Mouse (Mus musculus) kidney, postnatal 0 days (tissue): Measurements from ENCODE around the gene Duoxa2. TPM values are rescaled to one million over a fixed set of nuclear protein-coding genes. Genes with fewer than 3 reads are reported as not detected.

Source experiments
- ATAC-seq: fragments of 200-750 bp; cut with Nextera tagmentation; replicated peaks from 2 replicates; pipeline ENCODE4 v1.8.0; 2017; ENCODE audit warnings: low read depth, moderate number of reproducible peaks, moderate TSS enrichment, moderate library complexity; ENCODE audit not compliant: low FRiP score
- DNase-seq: peaks from one replicate; pipeline ENCODE4 v3.0.0-alpha.2; 2016; ENCODE audit warnings: low spot score
- H3K27ac ChIP-seq: fragments of 300-500 bp; sonication (generic); 2 replicates; pipeline ENCODE4 v1.5.1; 2014; ENCODE audit warnings: mild to moderate bottlenecking
- H3K27me3 ChIP-seq: fragments of 300-500 bp; sonication (generic); 2 replicates; pipeline ENCODE4 v1.6.1; 2014; ENCODE audit warnings: low read length, mixed read lengths; ENCODE audit not compliant: insufficient read depth
- H3K36me3 ChIP-seq: fragments of 300-500 bp; sonication (generic); 2 replicates; pipeline ENCODE4 v1.6.1; 2014; ENCODE audit warnings: low read length, mixed read lengths; ENCODE audit not compliant: insufficient read depth
- H3K4me1 ChIP-seq: fragments of 300-500 bp; sonication (generic); replicated peaks from 2 replicates; pipeline ENCODE4 v1.6.1; 2014; ENCODE audit warnings: antibody characterized with exemption, low read length, mixed read lengths; ENCODE audit not compliant: insufficient read depth
- H3K4me2 ChIP-seq: fragments of 300-500 bp; sonication (generic); 2 replicates; pipeline ENCODE4 v1.6.1; 2014; ENCODE audit warnings: mild to moderate bottlenecking, low read length, moderate library complexity, mixed read lengths
- H3K4me3 ChIP-seq: fragments of 300-500 bp; sonication (generic); replicated peaks from 2 replicates; pipeline ENCODE4 v1.5.1; 2014; ENCODE audit warnings: low read depth, low read length
- H3K9ac ChIP-seq: fragments of 300-500 bp; sonication (generic); 2 replicates; pipeline ENCODE4 v1.6.1; 2014; ENCODE audit warnings: low read depth, low read length
- H3K9me3 ChIP-seq: fragments of 300-500 bp; sonication (generic); replicated peaks from 2 replicates; pipeline ENCODE4 v1.6.1; 2016; ENCODE audit warnings: low read length, inconsistent platforms, mixed read lengths
- CTCF ChIP-seq: IDR thresholded peaks from 2 replicates; pipeline ENCODE4 v1.5.1; 2016; ENCODE audit warnings: antibody characterized with exemption, low read depth, mild to moderate bottlenecking, moderate library complexity
- WGBS: fragments of 180-500 bp; shearing (Covaris S2); extraction: QIAGEN DNeasy Blood & Tissue Kit; methylation state at CpG from one replicate; pipeline ENCODE4 v1.1.7; 2014; 5-methylcytosine and 5-hydroxymethylcytosine counted together
- polyA plus RNA-seq: library from polyadenylated mRNA; unstranded; fragments of >200 nt; fragmentation: Nextera tagmentation; extraction: Ambion mirVana; gene quantifications from 2 replicates; pipeline ENCODE4 v1.2.1, GENCODE M21; 2015

The Duoxa2 gene
- polyA plus RNA-seq, 1 experiment from 2014 or later = not detected

DNA sequence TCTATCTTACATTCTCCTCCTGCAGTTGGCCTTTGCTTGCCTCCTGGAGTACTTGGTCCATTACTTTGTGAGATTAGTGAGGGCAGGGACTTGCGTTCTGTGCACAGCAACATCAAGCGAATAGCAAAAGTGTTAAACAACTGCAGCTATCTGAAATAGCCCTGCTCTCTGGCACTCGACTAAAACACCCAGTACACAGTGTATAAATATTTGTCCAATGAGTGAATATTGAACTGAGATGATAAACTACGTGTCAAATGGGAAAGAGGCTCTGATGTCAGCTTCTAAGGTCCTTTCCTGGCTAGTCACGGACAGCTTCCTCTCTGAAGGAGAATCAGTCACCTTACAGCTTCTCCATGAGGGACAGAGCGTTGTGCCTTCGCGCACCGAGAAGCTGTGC, 14.6 kb upstream of the Duoxa2 start:
- WGBS = 81% methylated on average over 9 of the region's 9 CpGs
- Histone ChIP-seq H3K27ac (no peak overlapping the region), H3K4me2 (no peak overlapping the region), H3K36me3 (no peaks in the 10 kb centered on the region), H3K4me3 (no peak overlapping the region), H3K9me3 (no peaks in the 10 kb centered on the region), H3K4me1 (no peaks in the 10 kb centered on the region), H3K27me3 (no peaks in the 10 kb centered on the region), H3K9ac (no peak overlapping the region)
- no peak for TF ChIP-seq CTCF
- ATAC-seq (no peak), DNase-seq (no peak)

DNA sequence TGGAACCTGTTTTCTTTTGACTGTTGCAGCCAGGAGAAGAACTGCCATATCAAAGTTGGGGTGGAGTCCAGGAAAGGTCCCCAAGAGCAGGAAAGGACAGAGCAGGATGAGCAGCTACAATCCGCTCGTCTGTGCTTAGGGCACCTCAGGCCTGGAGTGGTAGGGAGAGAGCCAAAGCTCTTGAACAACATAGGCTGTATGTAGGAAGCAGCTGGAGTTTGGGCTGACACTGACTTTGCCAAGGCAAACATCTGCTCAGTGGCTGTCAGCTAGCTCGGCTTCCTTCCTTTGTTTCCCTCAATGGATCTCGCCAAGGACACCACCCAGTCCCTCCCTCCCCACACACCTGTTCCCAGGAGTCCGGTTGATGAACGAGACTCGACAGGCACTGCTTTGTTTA, 12.6 kb upstream of the Duoxa2 start:
- no peak overlapping the region for H3K4me2 ChIP-seq
- TF ChIP-seq CTCF = no peak
- ATAC-seq (no peak), DNase-seq (no peak)
- no peak overlapping the region for H3K27ac ChIP-seq
- no peaks in the 10 kb centered on the region for H3K9me3 ChIP-seq
- H3K9ac ChIP-seq = no peak overlapping the region
- H3K4me1 ChIP-seq = no peaks in the 10 kb centered on the region
- H3K27me3 ChIP-seq = no peaks in the 10 kb centered on the region
- H3K36me3 ChIP-seq = no peaks in the 10 kb centered on the region
- no peak overlapping the region for H3K4me3 ChIP-seq
- 50% methylated on average over 7 of the region's 7 CpGs for WGBS

DNA sequence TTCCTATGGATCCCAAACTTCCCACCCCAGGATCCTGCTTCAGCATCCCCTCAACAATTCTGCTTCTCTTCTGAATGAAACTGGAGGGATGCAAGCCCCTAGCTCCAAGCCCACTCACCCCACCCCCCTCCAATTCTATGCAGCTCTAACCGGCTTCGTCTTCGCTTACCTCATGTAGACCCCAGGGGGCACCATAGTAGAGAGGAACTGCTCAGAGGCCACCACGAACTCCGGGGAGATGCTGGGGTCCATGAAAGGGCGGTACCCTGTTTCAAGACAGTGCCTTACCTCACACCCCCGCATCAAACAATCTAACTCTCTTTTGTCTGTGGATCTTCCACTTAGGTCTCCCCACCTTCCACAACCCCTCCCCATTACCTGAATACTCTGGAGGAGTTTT, 3.8 kb upstream of the Duoxa2 start:
- DNase-seq (no peak), ATAC-seq (no peak)
- Histone ChIP-seq H3K4me3 (no peak overlapping the region), H3K36me3 (no peaks in the 10 kb centered on the region), H3K27ac (no peak overlapping the region), H3K27me3 (peaks cover 47% of the 10 kb centered on the region), H3K4me2 (no peak overlapping the region), H3K9ac (no peak overlapping the region), H3K4me1 (peaks cover 11% of the 10 kb centered on the region; the same call in 1 of the 2 replicates), H3K9me3 (no peaks in the 10 kb centered on the region)
- WGBS = 9% methylated on average over 7 of the region's 7 CpGs
- TF ChIP-seq CTCF = peak; percentile 28; the same call in 1 of the 2 replicates

DNA sequence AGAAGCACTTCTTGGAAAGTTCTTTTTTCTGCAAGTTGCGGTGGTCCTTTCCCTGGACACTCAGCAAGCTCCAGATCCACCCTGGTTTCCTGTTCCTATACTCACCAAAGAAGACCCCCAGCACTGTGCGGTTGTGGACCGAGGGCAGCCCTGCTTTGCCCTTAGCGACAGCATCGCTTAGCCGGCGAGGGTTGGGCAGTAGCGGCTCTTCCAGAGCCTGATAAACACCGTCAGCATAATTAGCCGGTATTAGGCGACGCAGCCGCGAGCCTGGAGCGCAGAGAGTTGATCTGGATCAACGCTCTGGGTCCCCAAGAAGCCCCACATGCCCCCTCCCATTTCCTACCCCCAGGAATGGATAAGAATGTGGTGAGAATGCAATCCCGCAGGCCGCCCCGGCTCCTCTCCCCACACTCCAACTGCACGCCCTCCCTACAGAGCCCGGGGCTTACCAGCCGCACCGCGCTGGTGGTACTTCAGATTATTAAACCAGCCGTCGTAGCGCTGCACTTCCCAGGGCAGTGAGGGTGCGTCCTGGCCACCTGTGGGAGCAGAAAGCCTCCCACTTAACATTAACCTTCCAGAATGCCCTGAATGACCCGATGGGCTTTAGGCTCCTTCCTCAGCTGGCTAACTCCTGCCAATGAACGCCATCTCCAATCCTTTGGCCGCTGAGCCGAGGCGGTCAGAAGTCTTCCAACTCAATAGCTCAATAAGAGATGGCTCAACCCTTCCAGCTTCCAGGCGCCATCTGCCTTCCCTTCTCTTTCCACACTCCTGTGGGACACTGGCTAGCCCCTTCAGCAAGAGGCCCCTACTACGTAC, 1.2 kb upstream of the Duoxa2 start:
- Histone ChIP-seq H3K4me2 (peak overlapping the region; percentile 23), H3K36me3 (no peaks in the 10 kb centered on the region), H3K4me1 (peaks cover 22% of the 10 kb centered on the region; the same call in 1 of the 2 replicates), H3K27ac (no peak overlapping the region), H3K27me3 (peaks cover 70% of the 10 kb centered on the region), H3K9ac (no peak overlapping the region), H3K4me3 (0 out of 2 replicates have a peak overlapping the region, but pooled peaks have one; percentile 2), H3K9me3 (no peaks in the 10 kb centered on the region)
- no peak for ATAC-seq
- no peak for DNase-seq
- 1% methylated on average over 35 of the region's 35 CpGs for WGBS
- no peak for TF ChIP-seq CTCF

DNA sequence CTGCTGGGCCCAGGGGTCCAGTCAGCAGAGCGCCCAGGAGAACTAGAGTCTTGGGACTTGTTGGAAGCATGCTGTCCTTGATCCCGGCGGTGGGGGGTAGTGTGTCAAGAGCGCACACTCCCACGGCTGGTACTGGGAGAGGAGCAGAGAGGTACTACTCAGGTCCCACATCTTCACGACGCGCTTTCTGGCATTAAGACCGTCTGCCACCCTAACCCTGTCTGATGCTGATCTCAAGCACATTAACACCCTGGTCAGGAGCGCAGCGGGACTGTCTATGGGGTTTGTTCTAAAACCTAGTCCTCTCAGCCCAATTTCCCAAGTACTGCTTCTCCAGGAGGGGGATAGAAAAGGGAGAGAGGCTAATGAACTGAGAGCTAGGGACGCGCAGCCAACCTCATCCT, 602 bp upstream of the Duoxa2 start, which contains the start of gene Duox2:
TSS of gene Duox2 (minus strand) at position 354 of the 404 bp plus-strand sequence.
- ATAC-seq (no peak), DNase-seq (no peak)
- no peak for TF ChIP-seq CTCF
- Histone ChIP-seq H3K9me3 (no peaks in the 10 kb centered on the region), H3K4me2 (peak within 1 kb of the TSS; percentile 49), H3K4me1 (peaks cover 22% of the 10 kb centered on the region; the same call in 1 of the 2 replicates), H3K4me3 (peak within 1 kb of the TSS; percentile 22), H3K27ac (no peak within 1 kb of the TSS), H3K9ac (no peak within 1 kb of the TSS), H3K36me3 (no peaks in the 10 kb centered on the region), H3K27me3 (peaks cover 75% of the 10 kb centered on the region)
- 2% methylated on average over 13 of the region's 13 CpGs for WGBS

DNA sequence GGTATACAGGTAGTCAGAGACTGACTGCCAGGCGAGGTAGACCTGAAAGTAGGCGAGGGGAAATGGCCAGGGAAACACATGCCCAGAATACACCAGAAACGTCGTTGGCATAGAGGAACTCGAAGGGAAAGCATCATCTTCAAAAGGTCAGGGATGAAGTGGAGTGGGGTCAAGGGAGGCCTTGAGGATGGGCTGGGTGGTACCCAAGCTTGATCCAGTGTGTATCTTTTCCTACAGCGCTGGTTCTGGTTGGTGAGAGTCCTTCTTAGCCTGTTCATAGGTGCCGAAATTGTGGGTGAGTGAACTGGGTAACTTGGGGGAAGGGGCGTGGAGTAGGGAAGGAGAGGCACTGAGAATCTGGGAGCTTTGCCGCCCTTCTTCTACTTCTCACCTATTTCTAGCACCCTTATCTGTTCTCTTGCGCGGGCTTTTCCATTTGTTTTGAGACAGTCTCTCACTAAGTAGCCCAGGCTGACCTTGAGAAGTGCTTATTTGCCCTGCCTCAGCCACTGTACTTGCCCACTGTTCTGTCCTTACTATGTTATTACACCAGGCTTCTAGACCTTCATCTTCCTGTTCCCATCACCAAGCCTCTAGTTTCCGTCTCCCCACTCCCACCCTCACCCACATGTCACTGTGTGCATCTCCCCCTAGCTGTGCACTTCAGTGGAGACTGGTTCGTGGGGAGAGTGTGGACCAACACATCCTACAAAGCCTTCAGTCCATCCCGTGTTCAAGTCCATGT, 1.4 kb downstream of the Duoxa2 start:
- Histone ChIP-seq H3K4me3 (no peak overlapping the region), H3K4me2 (no peak overlapping the region), H3K27ac (no peak overlapping the region), H3K36me3 (no peaks in the 10 kb centered on the region), H3K9me3 (no peaks in the 10 kb centered on the region), H3K27me3 (peaks cover 66% of the 10 kb centered on the region), H3K9ac (no peak overlapping the region), H3K4me1 (peaks cover 22% of the 10 kb centered on the region; the same call in 1 of the 2 replicates)
- no peak for DNase-seq
- WGBS = 15% methylated on average over 14 of the region's 14 CpGs
- ATAC-seq = no peak
- no peak for TF ChIP-seq CTCF
